Mouse (Mus musculus) heart, adult 2 months (tissue): ENCODE measurements around the gene Gm49320. TPM values are rescaled to one million over a fixed set of nuclear protein-coding genes. Genes with fewer than 3 reads are reported as not detected.

Experiments used
- DNase-seq, 2 experiments: peaks; one replicate each; pipeline ENCODE4 v3.0.0; 2021
- H3K27ac ChIP-seq: fragments of 200-600 bp; 2 replicates; pipeline ENCODE4 v1.8.1; 2022
- H3K27me3 ChIP-seq: fragments of 200-500 bp; 2 replicates; pipeline ENCODE4 v1.6.1; 2012; ENCODE audit warnings: mild to moderate bottlenecking, low read length, inconsistent platforms, mixed read lengths; ENCODE audit not compliant: control insufficient read depth, insufficient read depth
- H3K36me3 ChIP-seq: fragments of 200-500 bp; 2 replicates; pipeline ENCODE4 v1.6.1; 2012; ENCODE audit warnings: low read length, inconsistent platforms; ENCODE audit not compliant: control insufficient read depth, insufficient read depth
- H3K4me1 ChIP-seq: fragments of 200-500 bp; 2 replicates; pipeline ENCODE4 v1.6.1; 2011; ENCODE audit warnings: low read length; ENCODE audit not compliant: control insufficient read depth, insufficient read depth
- H3K4me3 ChIP-seq: fragments of 200-600 bp; 2 replicates; pipeline ENCODE4 v1.8.1; 2022
- H3K79me2 ChIP-seq: fragments of 200-500 bp; replicated peaks from 2 replicates; pipeline ENCODE4 v1.6.1; 2012; ENCODE audit warnings: mild to moderate bottlenecking, inconsistent platforms, low read length, moderate library complexity, mixed read lengths; ENCODE audit not compliant: control insufficient read depth, insufficient read depth
- H3K9ac ChIP-seq: fragments of 200-500 bp; 2 replicates; pipeline ENCODE4 v1.6.1; 2012; ENCODE audit warnings: low read depth, mild to moderate bottlenecking, control low read depth, inconsistent platforms, low read length, mixed read lengths
- CTCF ChIP-seq: fragments of 200-600 bp; IDR thresholded peaks from 2 replicates; pipeline ENCODE4 v1.8.1; 2022; ENCODE audit warnings: antibody characterized with exemption, mild to moderate bottlenecking, moderate library complexity
- EP300 ChIP-seq: fragments of 200-500 bp; IDR thresholded peaks from 2 replicates; pipeline ENCODE4 v1.6.1; 2011; ENCODE audit warnings: low read depth, low read length, control low read depth; ENCODE audit not compliant: insufficient read depth
- POLR2A ChIP-seq: fragments of 200-500 bp; IDR thresholded peaks from 2 replicates; pipeline ENCODE4 v1.6.1; 2011; ENCODE audit warnings: mild to moderate bottlenecking, low read depth, low read length, control low read depth; ENCODE audit not compliant: insufficient read depth
- whole genome bisulfite sequencing: fragments of 180-500 bp; shearing (Covaris S2); methylation state at CpG from one replicate; pipeline ENCODE4 v1.1.7; 2018; 5-methylcytosine and 5-hydroxymethylcytosine counted together
- intact Hi-C: fragments of 180-260 bp; cut with DNase I; formaldehyde crosslinking; loops from one replicate; pipeline ENCODE4 v1.15.1; 2025
- polyA plus RNA-seq: library from polyadenylated mRNA; depleted of rRNA; stranded (reverse); fragments of >200 nt; gene quantifications from 2 replicates; pipeline ENCODE4 v1.2.3, GENCODE M21; 2012
- total RNA-seq, 2 experiments: library from RNA; stranded (reverse); gene quantifications; 2 replicates each; pipeline ENCODE4 v1.2.3; 2021

Gene Gm49320
- total and polyA plus RNA-seq, 3 experiments = 0.45 to 2.6 TPM; not detected in 1

DNA sequence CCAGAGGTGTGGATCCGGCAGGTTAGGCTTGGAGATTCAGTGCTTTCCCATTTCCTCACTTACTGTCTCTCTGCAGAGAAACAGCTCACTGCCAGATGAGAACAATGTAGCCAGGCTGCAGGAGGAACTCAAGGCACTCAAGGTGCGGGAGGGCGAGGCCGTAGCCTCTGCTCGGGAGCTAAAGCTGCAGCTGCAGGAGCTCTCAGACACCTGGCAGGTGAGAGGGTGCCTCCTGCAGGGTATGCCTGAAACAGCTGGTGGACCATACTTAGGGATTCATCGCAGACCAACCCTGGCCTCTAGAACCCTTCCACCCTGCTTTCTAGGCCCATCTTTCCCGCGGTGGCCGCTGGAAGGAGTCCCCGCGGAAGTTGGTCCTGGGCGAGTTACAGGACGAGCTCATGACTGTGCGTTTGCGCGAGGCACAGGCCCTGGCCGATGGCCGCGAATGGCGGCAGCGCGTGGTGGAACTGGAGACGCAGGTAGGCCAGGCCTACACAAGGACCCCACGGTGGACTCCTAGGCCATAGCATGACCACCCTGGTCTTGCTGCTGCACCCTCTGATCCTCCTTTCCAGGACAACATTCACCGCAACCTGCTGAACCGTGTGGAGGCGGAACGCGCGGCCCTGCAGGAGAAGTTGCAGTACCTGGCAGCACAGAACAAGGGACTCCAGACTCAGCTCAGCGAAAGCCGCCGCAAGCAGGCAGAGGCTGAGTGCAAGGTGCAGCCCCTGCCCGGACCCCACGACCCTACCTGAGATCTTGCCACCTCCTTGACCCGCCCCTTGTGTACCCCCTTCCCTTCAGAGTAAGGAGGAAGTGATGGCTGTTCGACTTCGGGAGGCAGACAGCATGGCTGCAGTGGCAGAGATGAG is 33.2 kb upstream of the Gm49320 start:
- Histone ChIP-seq H3K27ac (no peak overlapping the region), H3K4me3 (no peak overlapping the region), H3K27me3 (no peaks in the 10 kb centered on the region), H3K4me1 (no peaks in the 10 kb centered on the region), H3K9ac (no peak overlapping the region), H3K79me2 (no peaks in the 10 kb centered on the region), H3K36me3 (no peaks in the 10 kb centered on the region)
- no peak for DNase-seq
- WGBS = 67% methylated on average over 38 of the region's 38 CpGs
- TF ChIP-seq POLR2A = no peak
- TF ChIP-seq EP300 = no peak
- no peak for TF ChIP-seq CTCF
- intact Hi-C loops = no loop called here

DNA sequence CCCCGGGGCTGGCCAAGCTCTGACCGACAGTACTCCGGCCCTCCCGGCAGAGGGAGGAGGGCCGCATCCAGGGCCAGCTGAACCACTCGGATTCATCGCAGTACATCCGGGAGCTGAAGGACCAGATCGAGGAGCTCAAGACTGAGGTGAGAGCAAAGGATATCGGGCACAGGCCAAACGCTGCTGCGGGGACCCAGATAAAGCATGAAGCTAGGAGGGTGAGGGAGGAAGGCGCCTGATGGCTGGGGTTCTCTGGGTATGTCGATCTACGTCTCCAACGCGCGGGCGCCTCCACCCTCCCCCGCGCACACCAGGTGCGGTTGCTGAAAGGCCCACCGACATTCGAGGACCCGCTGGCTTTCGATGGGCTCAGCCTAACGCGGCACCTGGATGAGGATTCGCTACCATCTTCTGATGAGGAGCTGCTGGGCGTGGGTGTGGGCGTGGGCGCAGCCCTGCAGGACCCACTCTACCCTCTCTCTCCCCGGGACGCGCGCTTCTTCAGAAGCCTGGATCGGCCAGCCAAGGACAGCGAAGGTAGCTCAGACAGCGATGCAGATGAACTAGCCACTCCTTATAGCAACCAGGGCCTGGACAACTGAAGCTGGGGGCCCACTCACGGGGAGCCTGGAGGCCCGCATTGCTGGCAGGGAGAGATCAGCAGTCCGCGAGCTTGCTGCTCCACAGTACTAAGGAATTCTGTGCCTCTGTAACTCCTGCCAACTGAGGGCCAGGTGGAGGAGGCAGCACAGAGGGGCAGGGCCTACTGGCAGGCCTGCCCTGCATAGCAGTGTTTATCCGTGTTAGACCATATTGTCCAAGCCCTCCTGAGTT is 32.3 kb upstream of the Gm49320 start:
- no peak for DNase-seq
- 60% methylated on average over 44 of the region's 44 CpGs for WGBS
- TF ChIP-seq POLR2A = no peak
- TF ChIP-seq EP300 = no peak
- TF ChIP-seq CTCF = no peak
- Histone ChIP-seq H3K27me3 (no peaks in the 10 kb centered on the region), H3K9ac (no peak overlapping the region), H3K79me2 (no peaks in the 10 kb centered on the region), H3K36me3 (no peaks in the 10 kb centered on the region), H3K4me3 (no peak overlapping the region), H3K4me1 (no peaks in the 10 kb centered on the region), H3K27ac (no peak overlapping the region)
- intact Hi-C loops = no loop called here

DNA sequence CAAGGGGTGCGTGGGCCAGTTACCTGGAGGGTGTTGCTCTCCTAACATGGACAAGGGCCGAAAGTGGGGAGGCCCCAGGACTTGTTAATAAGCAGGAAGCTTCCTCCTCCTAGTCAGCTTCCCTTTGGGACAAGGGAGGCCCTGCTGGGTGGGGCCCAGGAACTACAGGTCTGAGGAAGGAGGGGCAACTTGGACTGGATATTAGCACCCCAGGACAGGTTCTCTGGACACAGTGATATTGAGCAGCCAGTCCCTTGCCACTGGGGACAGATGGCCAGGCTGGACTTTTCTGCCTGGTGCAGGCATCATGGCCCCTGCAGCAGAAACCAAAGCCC is 31.7 kb upstream of the Gm49320 start:
- Histone ChIP-seq H3K36me3 (no peaks in the 10 kb centered on the region), H3K4me3 (no peak overlapping the region), H3K27me3 (no peaks in the 10 kb centered on the region), H3K4me1 (no peaks in the 10 kb centered on the region), H3K9ac (no peak overlapping the region), H3K79me2 (no peaks in the 10 kb centered on the region), H3K27ac (no peak overlapping the region)
- no peak for DNase-seq
- 69% methylated on average over 2 of the region's 2 CpGs for WGBS
- intact Hi-C loops = no loop called here
- no peak for TF ChIP-seq POLR2A
- TF ChIP-seq EP300 = no peak
- TF ChIP-seq CTCF = no peak

DNA sequence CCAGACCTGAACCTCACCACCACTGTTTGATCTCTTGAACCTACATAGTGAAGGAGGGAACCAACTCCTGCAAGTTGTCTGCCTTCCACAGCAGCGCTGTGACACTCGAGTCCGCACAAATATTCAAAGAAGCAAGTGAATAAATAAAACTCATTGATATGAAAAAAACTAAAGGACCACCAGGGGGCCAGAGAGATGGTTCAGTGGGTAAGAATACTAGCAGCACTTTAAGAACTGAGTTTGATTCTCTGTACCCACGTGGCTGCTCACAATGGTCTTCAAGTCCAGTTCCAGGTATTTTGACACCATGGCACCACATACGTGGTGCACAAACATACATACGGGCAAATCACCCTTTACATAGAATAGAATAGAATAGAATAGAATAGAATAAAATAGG is 27.6 kb upstream of the Gm49320 start:
- intact Hi-C loops = no loop called here
- no peak for DNase-seq
- Histone ChIP-seq H3K4me3 (no peak overlapping the region), H3K27ac (no peak overlapping the region), H3K27me3 (peaks cover 5% of the 10 kb centered on the region), H3K9ac (no peak overlapping the region), H3K4me1 (peaks cover 3% of the 10 kb centered on the region; the same call in 1 of the 2 replicates), H3K79me2 (no peaks in the 10 kb centered on the region), H3K36me3 (no peaks in the 10 kb centered on the region)
- 81% methylated on average over 6 of the region's 6 CpGs for WGBS
- TF ChIP-seq EP300 (no peak), CTCF (no peak), POLR2A (no peak)

DNA sequence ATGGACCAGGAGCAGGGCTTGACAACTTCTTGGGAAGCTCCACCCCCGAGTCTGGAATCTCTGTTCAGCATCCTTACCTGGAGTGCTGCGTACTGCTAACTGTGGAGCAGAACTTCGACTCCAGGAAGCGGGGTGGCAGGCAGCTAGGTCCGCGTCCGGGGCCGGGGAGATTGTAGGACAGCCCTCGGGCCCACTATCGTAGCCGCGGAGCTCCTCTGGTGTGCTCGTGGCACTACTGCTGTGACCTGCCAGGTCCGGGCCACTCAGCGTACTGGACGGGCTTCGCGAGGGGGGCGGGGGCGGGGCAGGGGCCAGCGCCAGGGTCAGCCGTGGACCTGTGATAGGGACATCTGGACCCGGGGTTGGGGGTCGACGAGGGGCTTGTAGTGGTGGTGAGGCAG is 25.9 kb upstream of the Gm49320 start:
- no peak overlapping the region for H3K4me3 ChIP-seq
- H3K27me3 ChIP-seq = peaks cover 14% of the 10 kb centered on the region
- WGBS = under 1% methylated on average over 23 of the region's 25 CpGs
- intact Hi-C loops = no loop called here
- H3K4me1 ChIP-seq = peaks cover 3% of the 10 kb centered on the region; the same call in 1 of the 2 replicates
- H3K27ac ChIP-seq = no peak overlapping the region
- no peak for TF ChIP-seq POLR2A
- no peak for TF ChIP-seq EP300
- TF ChIP-seq CTCF = no peak
- H3K36me3 ChIP-seq = no peaks in the 10 kb centered on the region
- peak in 1 of 2 experiments; percentile 35 for DNase-seq
- peak overlapping the region; percentile 49; the same call in 1 of the 2 replicates for H3K9ac ChIP-seq
- H3K79me2 ChIP-seq = no peaks in the 10 kb centered on the region
